Mouse (Mus musculus) midbrain, embryonic 10.5 days (tissue): ENCODE measurements at regions not wholly inside any gene's neighbourhood (a gene's known extent, or its start where the extent isn't known, plus 50 kb on each side); places are given as distances from the start of the nearest gene placed in this dataset.
A peak's percentile ranks its signal among the peaks of the same experiment; 100 is the strongest.

Experiments
- DNase-seq: peaks from one replicate; pipeline ENCODE4 v3.0.0-alpha.2; 2017; ENCODE audit warnings: low spot score
- H3K27ac ChIP-seq: fragments of 300-500 bp; sonication (generic); replicated peaks from 2 replicates; pipeline ENCODE4 v1.5.1; 2016; ENCODE audit warnings: mild to moderate bottlenecking
- H3K27me3 ChIP-seq: fragments of 300-500 bp; sonication (generic); 2 replicates; pipeline ENCODE4 v1.6.1; 2016; ENCODE audit warnings: low read depth, mild to moderate bottlenecking; ENCODE audit not compliant: poor library complexity, severe bottlenecking
- H3K36me3 ChIP-seq: fragments of 300-500 bp; sonication (generic); 2 replicates; pipeline ENCODE4 v1.6.1; 2016; ENCODE audit warnings: mild to moderate bottlenecking, moderate library complexity
- H3K4me1 ChIP-seq: fragments of 300-500 bp; sonication (generic); 2 replicates; pipeline ENCODE4 v1.6.1; 2016
- H3K4me3 ChIP-seq: fragments of 300-500 bp; sonication (generic); 2 replicates; pipeline ENCODE4 v1.5.1; 2016; ENCODE audit warnings: mild to moderate bottlenecking, moderate library complexity
- H3K9me3 ChIP-seq: fragments of 300-500 bp; sonication (generic); replicated peaks from 2 replicates; pipeline ENCODE4 v1.6.1; 2016; ENCODE audit warnings: mild to moderate bottlenecking
- WGBS: fragments of 180-500 bp; shearing (Covaris S2); methylation state at CpG from one replicate; pipeline ENCODE4 v1.1.7; 2016; 5-methylcytosine and 5-hydroxymethylcytosine counted together

DNA sequence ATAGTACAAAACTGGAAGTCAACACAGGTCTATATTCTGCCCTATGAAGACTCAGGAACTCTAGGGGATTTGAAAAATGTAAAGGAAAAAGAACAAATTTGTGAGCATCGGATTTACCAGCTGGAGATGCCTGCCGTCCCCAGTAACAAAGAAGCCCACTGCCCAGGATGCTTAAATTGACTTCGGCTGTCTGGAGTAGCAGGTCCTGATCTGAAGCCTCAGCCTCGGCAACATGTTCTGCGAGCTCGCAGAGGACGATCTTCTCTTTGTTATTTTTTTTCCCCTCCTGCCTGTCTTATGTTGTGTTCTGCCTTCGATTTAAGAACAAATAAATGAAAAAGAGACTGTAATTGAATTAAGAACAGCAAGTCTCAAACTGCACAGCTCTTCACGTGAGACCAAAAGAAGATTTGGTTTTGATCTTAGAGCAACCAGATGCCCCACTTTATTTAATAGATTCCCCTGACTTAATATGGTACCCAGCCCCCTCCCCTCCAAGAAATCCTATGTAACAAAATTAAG is 2595.7 kb upstream of the Gm7489 start:
- Histone ChIP-seq H3K4me3 (peak overlapping the region; percentile 11; the same call in 1 of the 2 replicates), H3K9me3 (no peaks in the 10 kb centered on the region), H3K27ac (peak overlapping the region; percentile 63), H3K36me3 (no peaks in the 10 kb centered on the region), H3K4me1 (peaks cover 7% of the 10 kb centered on the region; the same call in 1 of the 2 replicates), H3K27me3 (no peaks in the 10 kb centered on the region)
- WGBS = 17% methylated on average over 9 of the region's 9 CpGs
- peak; percentile 29 for DNase-seq

DNA sequence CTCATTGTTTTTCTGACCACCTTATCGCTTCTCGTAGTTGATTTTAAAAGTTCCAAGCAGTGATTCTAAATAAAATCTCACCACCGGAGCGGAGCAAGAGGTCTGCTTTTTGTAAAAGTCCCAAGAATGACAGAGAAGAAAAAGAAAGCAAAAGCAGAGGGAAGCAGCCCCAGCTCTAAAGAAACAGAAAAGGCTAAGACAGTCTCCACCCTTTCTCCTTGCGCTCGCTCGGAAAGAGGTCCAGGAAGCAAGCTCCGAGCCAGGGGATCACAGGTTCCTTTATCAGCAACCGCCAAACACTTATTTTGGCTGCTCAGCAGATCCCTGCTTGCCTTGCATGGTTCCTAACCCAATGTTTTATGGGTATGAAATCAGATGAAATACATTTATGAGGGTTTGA is 2594.8 kb upstream of the Gm7489 start:
- H3K9me3 ChIP-seq = no peaks in the 10 kb centered on the region
- no peak overlapping the region for H3K4me3 ChIP-seq
- no peak for DNase-seq
- H3K27ac ChIP-seq = no peak overlapping the region
- H3K36me3 ChIP-seq = no peaks in the 10 kb centered on the region
- 76% methylated on average over 9 of the region's 9 CpGs for whole genome bisulfite sequencing
- H3K27me3 ChIP-seq = no peaks in the 10 kb centered on the region
- peaks cover 10% of the 10 kb centered on the region for H3K4me1 ChIP-seq

DNA sequence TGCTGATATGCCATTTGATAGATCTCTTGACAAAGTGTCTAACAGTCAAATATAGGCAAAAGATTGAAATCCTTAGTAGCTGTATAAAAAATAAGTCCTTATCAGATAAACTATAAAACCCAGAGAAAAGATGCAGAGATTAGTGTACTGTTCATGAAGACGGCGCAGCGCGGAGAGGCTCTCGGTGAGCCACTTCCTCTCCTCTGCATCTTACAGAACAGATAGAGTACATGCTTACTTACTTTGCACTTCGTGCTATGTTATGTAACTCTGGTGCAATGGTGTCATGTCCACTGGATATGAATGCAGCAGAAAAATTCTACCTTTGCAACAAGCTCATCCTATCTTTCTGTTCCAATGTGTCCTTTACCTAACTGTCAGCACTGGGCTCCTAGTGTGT is 2593.5 kb upstream of the Gm7489 start:
- Histone ChIP-seq H3K27ac (no peak overlapping the region), H3K27me3 (no peaks in the 10 kb centered on the region), H3K36me3 (no peaks in the 10 kb centered on the region), H3K4me1 (peaks cover 10% of the 10 kb centered on the region), H3K4me3 (no peak overlapping the region), H3K9me3 (no peaks in the 10 kb centered on the region)
- 94% methylated on average over 6 of the region's 6 CpGs for WGBS
- no peak for DNase-seq

DNA sequence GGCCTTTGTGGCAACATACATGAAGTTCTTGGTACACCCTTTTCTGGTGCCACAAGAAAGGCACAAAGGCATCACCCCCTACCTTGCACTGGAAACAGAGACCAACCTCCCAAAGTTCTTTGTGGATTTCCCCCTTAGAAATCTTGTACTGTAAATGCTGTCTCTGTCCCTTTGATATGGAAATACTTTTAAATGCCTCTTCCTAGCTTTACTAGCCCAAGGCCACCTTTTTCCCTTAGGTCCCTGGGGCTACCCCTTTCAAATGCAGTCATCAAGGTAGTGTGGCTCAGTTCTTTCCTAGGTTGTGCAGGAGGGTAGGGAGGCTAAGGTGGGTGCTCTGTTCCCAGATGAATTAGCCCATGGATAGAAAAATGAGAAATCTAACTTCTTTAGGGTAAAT is 2587.9 kb upstream of the Gm7489 start:
- H3K27ac ChIP-seq = no peak overlapping the region
- peaks cover 4% of the 10 kb centered on the region; the same call in 1 of the 2 replicates for H3K4me1 ChIP-seq
- no peaks in the 10 kb centered on the region for H3K27me3 ChIP-seq
- H3K9me3 ChIP-seq = no peaks in the 10 kb centered on the region
- DNase-seq = no peak
- H3K4me3 ChIP-seq = no peak overlapping the region
- H3K36me3 ChIP-seq = no peaks in the 10 kb centered on the region

DNA sequence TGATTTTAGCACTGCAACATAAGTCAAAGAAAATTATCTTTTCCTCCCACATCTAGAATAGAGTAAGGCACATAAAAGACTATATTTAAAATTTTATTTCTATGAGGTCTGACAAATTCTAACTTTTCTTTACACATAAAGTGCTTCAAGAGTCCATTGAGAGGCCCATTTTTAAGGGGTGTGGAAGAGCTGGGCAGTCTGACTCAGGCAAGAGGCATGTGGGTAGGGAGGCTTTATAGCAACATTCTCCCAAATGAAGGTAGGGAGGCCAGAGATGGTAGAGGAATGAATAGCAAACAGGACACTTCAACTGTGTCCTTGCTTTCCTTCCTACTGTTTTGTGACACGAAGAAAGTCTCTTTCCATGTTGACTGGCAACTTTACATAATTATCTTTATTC is 2566.6 kb upstream of the Gm7489 start:
- no peak for DNase-seq
- WGBS = 88% methylated on average over 1 of the region's 1 CpGs
- H3K36me3 ChIP-seq = no peaks in the 10 kb centered on the region
- H3K4me3 ChIP-seq = no peak overlapping the region
- no peaks in the 10 kb centered on the region for H3K27me3 ChIP-seq
- no peaks in the 10 kb centered on the region for H3K9me3 ChIP-seq
- H3K27ac ChIP-seq = no peak overlapping the region
- no peaks in the 10 kb centered on the region for H3K4me1 ChIP-seq

DNA sequence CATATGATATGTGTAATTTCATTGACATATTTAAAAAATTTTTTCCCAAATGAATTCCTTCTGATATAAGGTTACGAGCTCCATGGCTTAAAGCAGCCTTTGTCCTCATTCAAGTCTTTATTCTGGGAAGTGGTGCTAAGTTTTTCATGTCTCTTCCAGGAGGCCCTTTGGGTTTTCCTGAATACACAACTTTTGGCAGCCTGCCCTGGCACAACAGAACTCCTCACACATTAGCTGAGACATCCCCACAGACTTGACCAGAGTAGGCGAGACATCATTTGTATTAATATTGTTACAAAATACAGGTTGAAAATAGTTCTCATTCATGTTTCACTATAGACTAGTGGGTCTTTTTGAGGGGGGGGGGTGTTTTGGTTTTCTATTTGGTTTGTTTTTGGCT is 2565.9 kb upstream of the Gm7489 start:
- H3K9me3 ChIP-seq = no peaks in the 10 kb centered on the region
- no peak overlapping the region for H3K4me3 ChIP-seq
- H3K27me3 ChIP-seq = no peaks in the 10 kb centered on the region
- H3K36me3 ChIP-seq = no peaks in the 10 kb centered on the region
- DNase-seq = no peak
- no peaks in the 10 kb centered on the region for H3K4me1 ChIP-seq
- WGBS = 88% methylated on average over 2 of the region's 2 CpGs
- H3K27ac ChIP-seq = no peak overlapping the region

DNA sequence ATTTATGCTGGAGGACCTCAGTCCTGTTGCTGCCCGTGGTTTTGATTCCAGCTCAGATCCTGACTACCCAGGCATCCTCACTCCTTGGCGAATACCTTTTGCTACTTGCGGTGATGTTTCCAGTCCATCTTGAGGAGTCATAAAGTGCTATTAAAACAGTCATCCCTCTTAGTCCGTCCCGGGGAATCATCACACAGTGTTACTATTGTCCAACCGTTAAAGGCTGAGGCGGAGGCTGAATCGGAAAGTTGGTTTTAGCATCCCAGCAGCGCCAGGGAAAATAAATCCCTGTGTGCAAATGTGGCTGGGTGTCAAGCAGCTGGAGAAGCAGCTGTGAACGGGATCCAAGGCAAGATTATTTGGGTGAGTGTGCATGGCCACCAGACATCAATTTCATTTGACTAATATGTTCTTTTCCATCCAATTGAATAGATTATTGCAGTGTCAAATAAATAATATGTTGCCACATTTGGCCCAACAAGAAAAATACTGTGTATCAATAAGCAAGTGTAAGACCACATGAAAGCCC is 2564.3 kb upstream of the Gm7489 start:
- Histone ChIP-seq H3K27ac (no peak overlapping the region), H3K9me3 (no peaks in the 10 kb centered on the region), H3K4me1 (no peaks in the 10 kb centered on the region), H3K36me3 (no peaks in the 10 kb centered on the region), H3K4me3 (no peak overlapping the region), H3K27me3 (no peaks in the 10 kb centered on the region)
- WGBS = 82% methylated on average over 10 of the region's 10 CpGs
- no peak for DNase-seq

DNA sequence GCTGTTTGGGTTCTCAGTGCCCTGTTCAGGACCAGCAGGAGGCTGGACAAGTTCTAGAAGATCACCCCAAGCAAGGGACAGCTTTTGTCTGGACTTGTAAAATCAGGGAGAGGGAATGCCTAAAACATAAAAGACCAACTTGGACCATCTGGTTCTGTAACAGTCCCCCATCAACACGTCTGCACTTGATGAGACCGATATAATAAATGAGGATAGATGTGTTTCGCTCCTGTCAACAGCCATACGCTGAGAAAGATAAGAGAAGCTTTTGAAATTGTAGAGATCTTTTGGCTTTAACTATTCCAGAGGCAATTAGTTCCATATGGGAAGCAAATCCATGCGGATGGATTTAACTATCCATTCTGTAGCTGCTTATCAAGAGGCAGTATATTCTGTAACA is 2561.4 kb upstream of the Gm7489 start:
- no peak overlapping the region for H3K4me3 ChIP-seq
- no peaks in the 10 kb centered on the region for H3K9me3 ChIP-seq
- H3K27me3 ChIP-seq = no peaks in the 10 kb centered on the region
- no peaks in the 10 kb centered on the region for H3K36me3 ChIP-seq
- WGBS = 88% methylated on average over 5 of the region's 5 CpGs
- H3K4me1 ChIP-seq = no peaks in the 10 kb centered on the region
- H3K27ac ChIP-seq = no peak overlapping the region
- no peak for DNase-seq

DNA sequence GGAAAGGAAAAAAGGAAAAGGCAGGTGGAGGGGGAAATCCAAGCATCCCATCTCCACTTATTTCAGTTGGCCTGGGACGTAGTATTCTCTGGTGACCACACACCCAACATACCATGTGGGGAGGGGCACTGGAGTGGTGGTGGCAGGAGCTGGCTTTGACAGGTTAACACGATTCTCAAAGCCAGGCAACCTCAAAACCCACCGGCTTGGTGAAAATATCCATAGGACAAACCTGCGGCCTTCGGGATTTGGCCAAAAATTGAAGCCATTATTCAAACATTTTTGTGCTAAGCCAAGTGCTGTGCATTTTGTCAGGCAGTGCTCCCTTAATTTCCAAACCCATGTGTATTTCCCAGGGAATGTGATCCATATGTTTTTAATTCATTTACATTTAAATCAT is 2560.5 kb upstream of the Gm7489 start:
- Histone ChIP-seq H3K9me3 (no peaks in the 10 kb centered on the region), H3K27ac (no peak overlapping the region), H3K4me3 (no peak overlapping the region), H3K36me3 (no peaks in the 10 kb centered on the region), H3K27me3 (no peaks in the 10 kb centered on the region), H3K4me1 (no peaks in the 10 kb centered on the region)
- 94% methylated on average over 5 of the region's 5 CpGs for WGBS
- no peak for DNase-seq

DNA sequence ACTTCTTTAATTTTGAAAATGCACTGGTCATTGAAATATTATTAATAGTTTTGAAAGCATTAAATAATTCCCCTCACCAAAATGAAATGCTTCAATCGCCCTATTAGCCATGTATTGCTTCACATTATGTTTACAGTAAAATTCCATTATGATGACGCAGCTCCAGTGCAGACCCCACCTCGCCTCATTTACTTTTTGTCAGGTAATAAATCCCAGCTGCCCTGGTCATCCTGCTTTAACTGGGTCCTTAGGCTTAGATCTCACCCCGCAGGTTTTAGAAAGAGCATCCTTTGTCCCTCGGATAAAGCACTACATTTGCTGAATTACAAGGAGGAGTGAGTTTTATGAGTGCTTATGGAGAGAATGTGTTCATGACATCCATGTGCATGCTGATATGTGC is 2557.0 kb upstream of the Gm7489 start:
- Histone ChIP-seq H3K9me3 (no peaks in the 10 kb centered on the region), H3K4me1 (no peaks in the 10 kb centered on the region), H3K36me3 (no peaks in the 10 kb centered on the region), H3K27me3 (no peaks in the 10 kb centered on the region), H3K4me3 (no peak overlapping the region), H3K27ac (no peak overlapping the region)
- DNase-seq = no peak
- 85% methylated on average over 5 of the region's 5 CpGs for WGBS

DNA sequence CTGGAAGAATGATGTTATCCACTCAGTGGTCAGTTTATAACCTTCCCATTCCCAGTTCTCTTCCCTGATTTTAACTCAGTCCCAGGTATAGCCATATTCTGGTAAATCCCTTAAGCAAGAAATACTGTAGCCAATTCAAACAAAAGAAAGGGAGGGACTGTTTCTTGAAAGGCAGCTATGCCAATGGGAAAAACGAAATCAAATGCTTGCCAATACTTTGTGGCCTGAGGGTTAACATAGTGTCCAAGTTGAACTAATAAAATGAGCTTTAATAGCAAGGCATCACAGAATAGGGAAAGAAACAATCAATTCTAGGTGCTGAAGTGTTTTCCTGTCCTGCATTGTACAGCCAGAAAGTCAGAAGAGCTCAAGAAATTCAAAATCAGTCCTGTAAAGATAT is 2548.3 kb upstream of the Gm7489 start:
- H3K27ac ChIP-seq = no peak overlapping the region
- H3K9me3 ChIP-seq = no peaks in the 10 kb centered on the region
- no peak overlapping the region for H3K4me3 ChIP-seq
- no peaks in the 10 kb centered on the region for H3K27me3 ChIP-seq
- H3K36me3 ChIP-seq = no peaks in the 10 kb centered on the region
- WGBS = 69% methylated on average over 1 of the region's 1 CpGs
- no peaks in the 10 kb centered on the region for H3K4me1 ChIP-seq
- DNase-seq = no peak

DNA sequence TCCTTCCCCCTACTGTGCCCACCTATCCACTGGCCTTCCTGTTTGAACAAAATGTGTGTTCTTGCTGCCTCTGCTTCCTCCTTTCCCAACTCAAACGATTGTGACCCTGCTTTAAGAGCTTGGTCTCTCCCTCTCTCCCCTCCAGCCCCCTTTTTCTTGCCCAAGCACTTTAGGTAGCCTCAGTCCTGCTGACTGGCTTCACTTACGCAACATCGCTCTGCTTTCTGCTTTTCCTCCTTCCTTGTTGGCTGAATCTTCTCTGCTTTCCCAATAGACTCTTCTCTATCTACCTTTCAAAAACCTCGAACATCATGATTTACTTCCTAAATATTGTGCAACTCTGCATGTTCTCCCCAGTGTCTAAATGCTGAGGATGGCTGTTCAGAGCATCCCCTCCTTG is 2538.4 kb upstream of the Gm7489 start:
- Histone ChIP-seq H3K9me3 (no peaks in the 10 kb centered on the region), H3K27me3 (no peaks in the 10 kb centered on the region)
- 85% methylated on average over 4 of the region's 4 CpGs for WGBS

DNA sequence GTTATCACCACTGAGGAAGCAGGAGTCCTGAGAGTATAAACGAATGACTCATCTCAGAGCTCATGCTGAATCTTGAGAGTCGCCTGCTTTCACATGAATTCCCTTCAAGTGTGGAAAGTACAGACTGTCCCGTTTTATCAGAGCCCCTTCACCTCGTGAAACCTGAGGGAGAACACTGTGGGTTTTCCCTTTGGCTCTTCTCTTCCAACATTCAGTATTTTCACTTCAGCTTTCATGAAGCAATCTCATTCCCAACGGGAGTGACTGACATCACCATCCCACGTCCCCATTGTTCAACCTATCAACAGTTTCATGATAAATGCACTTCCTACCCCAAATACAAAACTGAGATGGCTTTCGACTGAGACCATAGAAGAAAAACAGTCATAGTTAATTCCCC is 2521.3 kb upstream of the Gm7489 start:
- DNase-seq = no peak
- H3K4me3 ChIP-seq = no peak overlapping the region
- no peaks in the 10 kb centered on the region for H3K27me3 ChIP-seq
- H3K36me3 ChIP-seq = no peaks in the 10 kb centered on the region
- H3K9me3 ChIP-seq = no peaks in the 10 kb centered on the region
- WGBS = 88% methylated on average over 7 of the region's 7 CpGs
- no peaks in the 10 kb centered on the region for H3K4me1 ChIP-seq
- no peak overlapping the region for H3K27ac ChIP-seq

More for the DNA sequence above, 2538.4 kb upstream of the Gm7489 start:
- no peak overlapping the region for H3K27ac ChIP-seq
- DNase-seq = no peak
- H3K4me1 ChIP-seq = no peaks in the 10 kb centered on the region
- no peaks in the 10 kb centered on the region for H3K36me3 ChIP-seq
- no peak overlapping the region for H3K4me3 ChIP-seq

DNA sequence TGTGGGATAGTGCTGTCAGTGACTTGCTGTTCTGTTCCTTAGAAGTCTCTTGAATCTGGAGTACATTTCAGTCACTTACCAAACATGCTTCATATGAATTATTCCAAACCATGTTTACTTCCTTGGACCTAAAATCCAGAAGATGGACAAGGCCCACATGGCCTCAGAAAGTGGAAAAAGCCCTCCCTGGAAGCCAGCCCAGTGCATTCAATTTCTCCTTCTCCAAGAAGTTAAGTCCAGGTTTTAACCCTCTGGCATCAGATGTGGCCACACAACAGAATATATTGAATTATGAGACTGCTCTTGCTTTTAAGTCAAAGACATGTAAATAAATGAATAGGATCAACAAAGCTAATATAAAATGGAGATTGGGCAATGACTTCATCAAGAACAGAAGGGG is 2513.5 kb upstream of the Gm7489 start:
- H3K4me3 ChIP-seq = no peak overlapping the region
- no peak overlapping the region for H3K27ac ChIP-seq
- H3K9me3 ChIP-seq = no peaks in the 10 kb centered on the region
- no peaks in the 10 kb centered on the region for H3K36me3 ChIP-seq
- H3K27me3 ChIP-seq = no peaks in the 10 kb centered on the region
- no peaks in the 10 kb centered on the region for H3K4me1 ChIP-seq
- no peak for DNase-seq
